Mouse (Mus musculus): ENCODE results near the gene Zfp518a. TPM values are rescaled to one million over a fixed set of nuclear protein-coding genes. Genes with fewer than 3 reads are reported as not detected.

Gene Zfp518a
- polyA plus RNA-seq (2015; fragmentation: Nextera tagmentation; extraction: Ambion mirVana): 3.8 and 4.7 TPM in 2 replicates

- peaks cover 12% of the 10 kb centered on the region; the same call in 1 of the 2 replicates for H3K4me1 ChIP-seq
- under 1% methylated on average over 89 of the region's 89 CpGs for WGBS
- H3K9me3 ChIP-seq (replicated peaks): no peaks in the 10 kb centered on the region
- H3K36me3 ChIP-seq: 0 out of 2 replicates have a peak, but pooled peaks cover 3% of the 10 kb centered on the region
- H3K4me2 ChIP-seq: peak within 1 kb of the TSS; percentile 78
- H3K4me3 ChIP-seq (replicated peaks): peak within 1 kb of the TSS; percentile 84
- peak within 1 kb of the TSS; percentile 97 for H3K27ac ChIP-seq (replicated peaks)
- H3K9ac ChIP-seq (replicated peaks): peak within 1 kb of the TSS; percentile 63
- ATAC-seq (ENCODE audit: low FRiP score): peak; percentile 96
- peaks cover 23% of the 10 kb centered on the region for H3K27me3 ChIP-seq (replicated peaks)
These were observed at the start of gene Zfp518a for GRCm38 (mm10) chr19:40894519-40895392. TSS of gene Zfp518a (plus strand) at chr19:40894705.

GRCm38 (mm10) chr19:40844731-40845130 is 49.8 kb upstream of the Zfp518a start:
- Histone ChIP-seq H3K4me3 (replicated peaks) (no peak overlapping the region), H3K27me3 (replicated peaks) (no peaks in the 10 kb centered on the region), H3K36me3 (peaks cover 69% of the 10 kb centered on the region), H3K9me3 (replicated peaks) (no peaks in the 10 kb centered on the region), H3K4me2 (no peak overlapping the region), H3K4me1 (no peaks in the 10 kb centered on the region), H3K27ac (replicated peaks) (no peak overlapping the region), H3K9ac (replicated peaks) (no peak overlapping the region)
- no peak for ATAC-seq (ENCODE audit: low FRiP score)
- 91% methylated on average over 13 of the region's 13 CpGs for WGBS

- Histone ChIP-seq H3K27me3 (replicated peaks) (no peaks in the 10 kb centered on the region), H3K4me1 (no peaks in the 10 kb centered on the region), H3K9me3 (replicated peaks) (no peaks in the 10 kb centered on the region), H3K9ac (replicated peaks) (no peak overlapping the region), H3K36me3 (peaks cover 50% of the 10 kb centered on the region), H3K27ac (replicated peaks) (no peak overlapping the region), H3K4me3 (replicated peaks) (no peak overlapping the region), H3K4me2 (no peak overlapping the region)
- WGBS: 76% methylated on average over 12 of the region's 12 CpGs
- no peak for ATAC-seq (ENCODE audit: low FRiP score)
These were observed 45.1 kb upstream of the Zfp518a start for GRCm38 (mm10) chr19:40849391-40849790.

- H3K4me3 ChIP-seq (replicated peaks): no peak overlapping the region
- ATAC-seq (ENCODE audit: low FRiP score): no peak
- no peak overlapping the region for H3K9ac ChIP-seq (replicated peaks)
- no peaks in the 10 kb centered on the region for H3K36me3 ChIP-seq
- H3K4me2 ChIP-seq: no peak overlapping the region
- H3K4me1 ChIP-seq: no peaks in the 10 kb centered on the region
- no peaks in the 10 kb centered on the region for H3K9me3 ChIP-seq (replicated peaks)
- 66% methylated on average over 4 of the region's 4 CpGs for WGBS
- no peak overlapping the region for H3K27ac ChIP-seq (replicated peaks)
- peaks cover 15% of the 10 kb centered on the region for H3K27me3 ChIP-seq (replicated peaks)
These were observed 35.0 kb upstream of the Zfp518a start for GRCm38 (mm10) chr19:40859555-40859954.

GRCm38 (mm10) chr19:40868284-40868683 is 26.2 kb upstream of the Zfp518a start:
- Histone ChIP-seq H3K9ac (replicated peaks) (no peak overlapping the region), H3K27ac (replicated peaks) (no peak overlapping the region), H3K4me3 (replicated peaks) (no peak overlapping the region), H3K27me3 (replicated peaks) (peaks cover 37% of the 10 kb centered on the region), H3K4me1 (peaks cover 3% of the 10 kb centered on the region; the same call in 1 of the 2 replicates), H3K4me2 (no peak overlapping the region), H3K36me3 (no peaks in the 10 kb centered on the region), H3K9me3 (replicated peaks) (no peaks in the 10 kb centered on the region)
- WGBS: 43% methylated on average over 5 of the region's 5 CpGs
- ATAC-seq (ENCODE audit: low FRiP score): no peak

- 93% methylated on average over 3 of the region's 3 CpGs for WGBS
- Histone ChIP-seq H3K4me2 (no peak overlapping the region), H3K27me3 (replicated peaks) (peaks cover 38% of the 10 kb centered on the region), H3K27ac (replicated peaks) (no peak overlapping the region), H3K4me1 (peaks cover 3% of the 10 kb centered on the region; the same call in 1 of the 2 replicates), H3K9ac (replicated peaks) (no peak overlapping the region), H3K36me3 (no peaks in the 10 kb centered on the region), H3K4me3 (replicated peaks) (no peak overlapping the region), H3K9me3 (replicated peaks) (no peaks in the 10 kb centered on the region)
- no peak for ATAC-seq (ENCODE audit: low FRiP score)
These were observed 24.9 kb upstream of the Zfp518a start for GRCm38 (mm10) chr19:40869425-40870105.

GRCm38 (mm10) chr19:40872955-40873665 is 21.4 kb upstream of the Zfp518a start:
- Histone ChIP-seq H3K4me1 (peaks cover 3% of the 10 kb centered on the region; the same call in 1 of the 2 replicates), H3K27me3 (replicated peaks) (peaks cover 55% of the 10 kb centered on the region), H3K9me3 (replicated peaks) (no peaks in the 10 kb centered on the region), H3K9ac (replicated peaks) (peak overlapping the region; percentile 64), H3K4me2 (peak overlapping the region; percentile 78), H3K4me3 (replicated peaks) (peak overlapping the region; percentile 66), H3K27ac (replicated peaks) (peak overlapping the region; percentile 96), H3K36me3 (no peaks in the 10 kb centered on the region)
- peak; percentile 99 for ATAC-seq (ENCODE audit: low FRiP score)
- WGBS: 1% methylated on average over 51 of the region's 51 CpGs

GRCm38 (mm10) chr19:40881700-40882099 is 12.8 kb upstream of the Zfp518a start:
- no peak for ATAC-seq (ENCODE audit: low FRiP score)
- no peak overlapping the region for H3K4me3 ChIP-seq (replicated peaks)
- WGBS: 90% methylated on average over 4 of the region's 4 CpGs

GRCm38 (mm10) chr19:40888887-40889286 is 5.6 kb upstream of the Zfp518a start:
- no peaks in the 10 kb centered on the region for H3K9me3 ChIP-seq (replicated peaks)
- WGBS: 94% methylated on average over 1 of the region's 1 CpGs
- no peak for ATAC-seq (ENCODE audit: low FRiP score)
- no peak overlapping the region for H3K4me2 ChIP-seq
- H3K4me1 ChIP-seq: peaks cover under 1% of the 10 kb centered on the region; the same call in 1 of the 2 replicates
- no peak overlapping the region for H3K9ac ChIP-seq (replicated peaks)
- H3K4me3 ChIP-seq (replicated peaks): no peak overlapping the region
- peaks cover 66% of the 10 kb centered on the region for H3K27me3 ChIP-seq (replicated peaks)
- no peaks in the 10 kb centered on the region for H3K36me3 ChIP-seq
- H3K27ac ChIP-seq (replicated peaks): no peak overlapping the region

More at GRCm38 (mm10) chr19:40881700-40882099, 12.8 kb upstream of the Zfp518a start:
- Histone ChIP-seq H3K4me2 (no peak overlapping the region), H3K9me3 (replicated peaks) (no peaks in the 10 kb centered on the region), H3K27ac (replicated peaks) (no peak overlapping the region), H3K36me3 (no peaks in the 10 kb centered on the region), H3K27me3 (replicated peaks) (peaks cover 82% of the 10 kb centered on the region), H3K9ac (replicated peaks) (no peak overlapping the region), H3K4me1 (no peaks in the 10 kb centered on the region)

GRCm38 (mm10) chr19:40894071-40894506 is 416 bp upstream of the Zfp518a start:
- H3K36me3 ChIP-seq: no peaks in the 10 kb centered on the region
- H3K4me1 ChIP-seq: peaks cover 12% of the 10 kb centered on the region; the same call in 1 of the 2 replicates
- peak; percentile 65 for ATAC-seq (ENCODE audit: low FRiP score)
- no peaks in the 10 kb centered on the region for H3K9me3 ChIP-seq (replicated peaks)
- peak overlapping the region; percentile 63 for H3K9ac ChIP-seq (replicated peaks)
- H3K4me2 ChIP-seq: peak overlapping the region; percentile 78
- H3K4me3 ChIP-seq (replicated peaks): peak overlapping the region; percentile 84
- peaks cover 28% of the 10 kb centered on the region for H3K27me3 ChIP-seq (replicated peaks)
- H3K27ac ChIP-seq (replicated peaks): peak overlapping the region; percentile 97
- 47% methylated on average over 21 of the region's 21 CpGs for WGBS

- peak overlapping the region; percentile 63 for H3K9ac ChIP-seq (replicated peaks)
- H3K36me3 ChIP-seq: 0 out of 2 replicates have a peak, but pooled peaks cover 3% of the 10 kb centered on the region
- no peaks in the 10 kb centered on the region for H3K9me3 ChIP-seq (replicated peaks)
- peak overlapping the region; percentile 84 for H3K4me3 ChIP-seq (replicated peaks)
- H3K4me2 ChIP-seq: peak overlapping the region; percentile 78
- peak overlapping the region; percentile 97 for H3K27ac ChIP-seq (replicated peaks)
- 2% methylated on average over 6 of the region's 6 CpGs for WGBS
- ATAC-seq (ENCODE audit: low FRiP score): no peak
- peaks cover 12% of the 10 kb centered on the region; the same call in 1 of the 2 replicates for H3K4me1 ChIP-seq
- peaks cover 19% of the 10 kb centered on the region for H3K27me3 ChIP-seq (replicated peaks)
These were observed 843 bp downstream of the Zfp518a start for GRCm38 (mm10) chr19:40895393-40895703.
